Mouse (Mus musculus) spleen, adult 2 months (tissue): ENCODE measurements around the gene Shc2.

Experiments used
- CTCF ChIP-seq: fragments of 200-500 bp; IDR thresholded peaks from 2 replicates; pipeline ENCODE4 v1.5.1; 2011; ENCODE audit warnings: mild to moderate bottlenecking, inconsistent platforms; ENCODE audit not compliant: insufficient read depth, insufficient read length, insufficient replicate concordance; ENCODE audit errors: extremely low read depth
- POLR2A ChIP-seq: fragments of 200-500 bp; IDR thresholded peaks from 2 replicates; pipeline ENCODE4 v1.6.1; 2011; ENCODE audit warnings: low read depth, low read length, inconsistent platforms

GRCm38 (mm10) chr10:79665051-79665450 lies 27.3 kb upstream of the Shc2 start:
- TF ChIP-seq POLR2A, result no peak
- TF ChIP-seq CTCF, result no peak
